Mouse (Mus musculus) megakaryocyte-erythroid progenitor cell, adult 5-6 weeks (primary cell): Measurements from ENCODE around the gene Wdr44. TPM values are rescaled to one million over a fixed set of nuclear protein-coding genes. Genes with fewer than 3 reads are reported as not detected.
A peak's percentile ranks its signal among the peaks of the same experiment; 100 is the strongest.
"Not testable (repeated sequence)": the region's sequence is repeated elsewhere in the genome, so short reads cannot be mapped to it uniquely, and the experiment has no call there.

Experiments used
- ATAC-seq: replicated peaks from 2 replicates; pipeline ENCODE4 v1.8.0; 2016; ENCODE audit warnings: mild to moderate bottlenecking, inconsistent platforms; ENCODE audit not compliant: severe bottlenecking, poor library complexity, low FRiP score, low TSS enrichment
- total RNA-seq, 2 experiments: library from RNA; stranded (forward) in 1 of 2; stranded (reverse) in 1 of 2; fragments of 200-1000, 215-1000 nt in 1 of 2; fragments of >200 nt in 1 of 2; fragmentation: Nextera tagmentation in 1 of 2; gene quantifications; 2 replicates each; pipeline ENCODE4 v1.2.3; 2014 to 2017

Gene Wdr44
- total RNA-seq, 2 experiments from 2014 or later, result 12.1 to 14.2 TPM

GRCm38 (mm10) chrX:23823398-23824023 lies 130.7 kb downstream of the Wdr44 start:
- 0 out of 2 replicates have a peak, but pooled peaks have one; percentile 47 for ATAC-seq

GRCm38 (mm10) chrX:23833784-23834183 lies 140.9 kb downstream of the Wdr44 start:
- ATAC-seq, result not testable (repeated sequence)

- no peak for ATAC-seq
Measured at GRCm38 (mm10) chrX:23840921-23841320, 148.1 kb downstream of the Wdr44 start.

Other genes with a start within 250 kb of the Wdr44 start
- gene Gm4907, start 189.5 kb downstream of the Wdr44 start, total RNA-seq (2014; fragmentation: Nextera tagmentation), result not detected in 2 replicates
- not detected in 2 replicates for gene Gm4907, start 189.5 kb downstream of the Wdr44 start, total RNA-seq (2017)